Mouse (Mus musculus): Measurements from ENCODE around the gene Fnbp1l.

DNA sequence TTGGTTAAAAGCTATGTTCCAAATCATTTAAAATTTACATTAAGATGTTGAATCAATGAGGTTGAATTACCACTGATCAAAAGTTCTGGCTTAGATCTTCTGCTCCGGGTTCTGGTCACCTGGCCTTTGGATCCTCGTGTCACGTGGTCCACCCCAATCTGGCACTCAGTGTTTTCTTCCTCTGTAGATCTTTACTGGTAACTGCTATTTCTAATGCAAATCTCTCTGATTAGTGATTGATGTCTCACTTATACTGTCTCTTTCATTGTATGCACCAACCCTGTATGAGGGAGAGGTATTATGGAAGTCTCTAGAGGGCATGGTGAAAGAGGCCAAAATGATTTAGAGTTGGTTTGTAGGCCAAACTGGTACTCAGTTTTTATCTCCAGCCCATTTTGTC is 127.5 kb downstream of the Fnbp1l start:
- TF ChIP-seq CTCF (IDR thresholded peaks at IDR 0.05; ENCODE audit: control insufficient read depth, insufficient read depth, low read length) (no peak), POLR2A (IDR thresholded peaks at IDR 0.05; ENCODE audit: borderline replicate concordance, control insufficient read depth, low read depth, low read length) (no peak)

Measured in bone marrow, adult 2 months (tissue).